15 mouse cellular contexts compared by ENCODE assay signal in the genomic region with DNA sequence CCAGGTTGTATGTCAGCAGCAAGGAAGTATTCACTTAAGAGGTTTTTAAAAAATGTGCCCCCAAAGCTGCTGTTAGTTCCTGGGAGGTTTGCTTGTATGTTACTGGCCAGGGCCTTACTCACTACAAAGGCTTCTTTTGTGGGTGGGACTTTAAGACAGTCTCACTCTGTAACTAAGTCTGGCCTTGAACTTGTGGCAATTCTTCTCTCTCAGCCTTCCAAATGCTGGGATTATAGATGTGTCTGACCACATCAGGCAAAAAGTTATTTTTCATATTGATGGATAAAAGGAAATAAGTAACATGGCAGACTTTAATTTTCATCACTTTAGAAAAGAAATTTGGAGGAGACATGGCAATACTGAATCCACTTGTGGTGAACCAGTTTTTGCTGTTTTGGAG.
"Had no signal": no experiment of that assay in that cellular context is flagged by ENCODE, and none has a peak within 500 bp of the region (broad histone marks: within the 10 kb centered on the region; RNA-seq: fewer than 3 reads in every experiment).

No protein-coding gene starts in this region.

- DNase-seq: kidney, adult 11 months; kidney, adult 8-10 months; kidney, postnatal 10 days; layer of hippocampus, postnatal 36 days; lung, adult 2 months; lung, postnatal 4 days; thymus, adult 18-20 months; thymus, postnatal 36 days had no signal

- H3K27ac ChIP-seq: kidney, embryonic 15.5 days; left cerebral cortex, adult 2 months; limb, embryonic 12.5 days; limb, embryonic 15.5 days; midbrain, embryonic 12.5 days had no signal

- ATAC-seq: midbrain, embryonic 16.5 days had no signal

- H3K9ac ChIP-seq: kidney, embryonic 15.5 days; limb, embryonic 12.5 days; limb, embryonic 15.5 days; midbrain, embryonic 12.5 days had no signal

- H3K9me3 ChIP-seq: kidney, embryonic 15.5 days; limb, embryonic 12.5 days; limb, embryonic 15.5 days; midbrain, embryonic 12.5 days had no signal

- H3K4me3 ChIP-seq: kidney, embryonic 15.5 days; left cerebral cortex, adult 2 months; limb, embryonic 12.5 days; limb, embryonic 15.5 days; midbrain, embryonic 12.5 days; myocyte had no signal

- H3K27me3 ChIP-seq: kidney, embryonic 15.5 days; limb, embryonic 12.5 days; limb, embryonic 15.5 days; midbrain, embryonic 12.5 days had no signal

- H3K36me3 ChIP-seq: kidney, embryonic 15.5 days; limb, embryonic 12.5 days; limb, embryonic 15.5 days; midbrain, embryonic 12.5 days had no signal

- H3K4me1 ChIP-seq: kidney, embryonic 15.5 days; limb, embryonic 15.5 days; midbrain, embryonic 12.5 days had no signal

- H3K4me2 ChIP-seq: kidney, embryonic 15.5 days; limb, embryonic 12.5 days; limb, embryonic 15.5 days; midbrain, embryonic 12.5 days had no signal
